Mouse (Mus musculus) c-Kit-positive CD71-negative TER-119-negative erythroid progenitor cells, embryonic 14.5 days (primary cell): ENCODE measurements around the gene Mms22l.
"Not testable (repeated sequence)": the region's sequence is repeated elsewhere in the genome, so short reads cannot be mapped to it uniquely, and the experiment has no call there.

Experiments
- DNase-seq: peaks from one replicate; pipeline ENCODE4 v3.0.0-alpha.2; 2013; ENCODE audit warnings: low read depth

The Mms22l gene

GRCm38 (mm10) chr4:24621422-24622187 is 125.4 kb downstream of the Mms22l start:
- DNase-seq = no peak

- DNase-seq = no peak
Observed at GRCm38 (mm10) chr4:24625951-24626584, 129.8 kb downstream of the Mms22l start.

- no peak for DNase-seq
Observed at GRCm38 (mm10) chr4:24626686-24627085, 130.4 kb downstream of the Mms22l start.

- no peak for DNase-seq
Observed at GRCm38 (mm10) chr4:24627871-24628270, 131.6 kb downstream of the Mms22l start.

GRCm38 (mm10) chr4:24630430-24630829 is 134.2 kb downstream of the Mms22l start:
- DNase-seq = no peak

GRCm38 (mm10) chr4:24631177-24631911 is 135.1 kb downstream of the Mms22l start:
- no peak for DNase-seq

GRCm38 (mm10) chr4:24642306-24642705 is 146.1 kb downstream of the Mms22l start:
- no peak for DNase-seq

GRCm38 (mm10) chr4:24644735-24645134 is 148.5 kb downstream of the Mms22l start:
- not testable (repeated sequence) for DNase-seq
